Mouse (Mus musculus) lung, postnatal 10 days (tissue): ENCODE data around the gene Dennd4a.
A peak's percentile ranks its signal among the peaks of the same experiment; 100 is the strongest.
"Not testable (repeated sequence)": the region's sequence is repeated elsewhere in the genome, so short reads cannot be mapped to it uniquely, and the experiment has no call there.

Source experiments
- DNase-seq: peaks from one replicate; pipeline ENCODE4 v3.0.0; 2021

The Dennd4a gene

DNA sequence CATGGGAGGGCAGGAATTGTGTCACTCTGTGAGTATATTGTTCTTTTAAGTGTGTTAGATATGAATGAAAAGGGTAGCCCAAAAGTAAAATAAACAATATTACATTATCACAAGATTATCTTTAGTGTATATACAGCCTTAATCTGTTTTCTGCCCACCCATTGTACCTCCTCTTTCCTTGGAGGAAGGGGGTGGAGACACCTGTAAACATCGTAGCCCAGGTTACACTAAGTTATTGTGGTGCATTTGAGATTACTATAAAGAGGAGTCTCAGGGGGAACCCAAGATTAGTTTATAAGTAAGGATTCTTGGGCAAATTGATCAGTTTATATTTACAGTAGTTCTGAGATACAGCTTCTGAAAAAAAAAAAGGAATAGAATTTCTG lies 1.3 kb downstream of the Dennd4a start:
- DNase-seq, result no peak

DNA sequence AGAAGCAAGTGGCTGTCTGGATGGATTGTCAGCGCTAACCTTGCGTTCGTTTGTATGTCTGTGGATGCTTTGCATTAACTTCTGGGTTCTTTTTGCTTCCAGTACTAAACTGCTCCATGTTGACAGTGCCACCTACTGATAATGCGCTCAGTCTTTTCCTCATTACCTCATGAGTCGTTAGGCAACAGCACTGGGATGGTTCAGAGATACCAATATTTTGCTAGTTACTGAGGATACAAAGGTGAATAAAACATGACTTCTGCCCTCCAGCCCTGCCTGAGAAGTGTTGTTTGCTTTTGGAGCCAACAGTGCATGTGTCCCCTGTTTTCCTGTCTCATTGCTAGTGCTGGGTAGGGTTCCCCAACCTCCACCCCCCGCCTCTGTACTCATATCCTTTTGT lies 3.1 kb downstream of the Dennd4a start:
- no peak for DNase-seq

DNA sequence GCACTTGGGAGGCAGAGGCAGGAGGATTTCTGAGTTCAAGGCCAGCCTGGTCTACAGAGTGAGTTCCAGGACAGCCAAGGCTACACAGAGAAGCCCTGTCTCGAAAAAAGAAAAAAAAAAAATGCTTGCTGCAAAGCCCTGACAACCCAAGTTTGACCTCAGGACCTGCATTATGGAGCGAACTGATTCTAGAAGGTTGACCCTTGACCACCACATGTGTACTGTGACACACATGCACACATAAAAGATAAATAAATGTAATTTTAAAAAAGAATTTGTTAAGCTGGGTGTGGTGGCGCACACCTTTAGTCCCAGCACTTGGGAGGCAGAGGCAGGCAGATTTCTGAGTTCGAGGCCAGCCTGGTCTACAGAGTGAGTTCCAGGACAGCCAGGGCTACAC lies 8.5 kb downstream of the Dennd4a start:
- not testable (repeated sequence) for DNase-seq

DNA sequence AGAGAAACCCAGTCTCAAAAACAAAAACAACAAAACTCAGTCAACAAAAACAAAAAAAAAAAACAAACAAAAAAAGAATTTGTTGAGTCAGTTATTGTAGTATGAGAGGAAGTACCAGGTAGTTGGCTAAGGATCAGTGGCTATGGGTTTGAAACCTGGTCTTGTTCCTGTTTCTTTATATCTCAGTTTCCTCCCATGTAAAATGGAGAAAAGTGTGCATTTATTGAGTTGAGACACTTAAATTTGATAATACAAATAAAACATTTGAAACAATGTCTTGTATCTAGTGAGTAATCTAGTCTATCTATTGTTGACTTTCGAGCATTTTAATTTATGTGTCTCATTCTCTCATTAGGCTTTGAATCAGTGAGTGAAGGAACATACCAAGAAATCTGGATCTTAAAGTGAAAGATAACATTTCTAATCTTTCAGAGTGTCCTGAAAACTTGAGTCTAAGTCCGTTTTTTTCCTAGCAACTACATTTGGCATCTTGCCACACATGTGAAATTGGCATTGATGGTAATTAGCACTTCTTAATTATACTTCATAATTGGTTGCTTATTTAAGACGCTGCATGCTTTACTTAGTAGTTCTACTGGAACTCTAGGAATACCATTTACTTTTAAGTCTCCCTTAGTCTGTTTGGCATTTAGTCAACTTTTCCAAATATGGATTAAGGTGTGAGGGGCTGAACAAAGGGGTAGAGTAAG lies 9.1 kb downstream of the Dennd4a start:
- no peak for DNase-seq

DNA sequence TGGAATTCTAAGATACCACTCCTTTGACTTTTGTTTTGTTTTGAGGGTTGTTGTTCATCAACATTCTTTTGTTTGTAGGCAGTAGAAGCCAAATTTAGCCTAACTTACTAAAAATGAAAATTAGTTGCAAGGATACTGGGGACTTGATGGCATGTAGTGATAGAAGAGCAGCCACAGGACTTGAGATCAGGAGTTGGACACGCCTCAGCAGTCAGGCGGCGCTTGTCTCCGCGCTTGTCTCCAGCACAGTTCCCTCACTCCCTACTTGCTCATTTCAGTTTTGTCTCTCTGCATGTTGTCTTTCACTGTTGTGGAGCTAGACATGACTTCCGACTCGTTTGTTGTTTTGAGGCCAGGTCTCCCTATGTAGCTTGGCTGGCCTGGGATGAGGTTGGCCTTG lies 11.1 kb downstream of the Dennd4a start:
- DNase-seq, result no peak

DNA sequence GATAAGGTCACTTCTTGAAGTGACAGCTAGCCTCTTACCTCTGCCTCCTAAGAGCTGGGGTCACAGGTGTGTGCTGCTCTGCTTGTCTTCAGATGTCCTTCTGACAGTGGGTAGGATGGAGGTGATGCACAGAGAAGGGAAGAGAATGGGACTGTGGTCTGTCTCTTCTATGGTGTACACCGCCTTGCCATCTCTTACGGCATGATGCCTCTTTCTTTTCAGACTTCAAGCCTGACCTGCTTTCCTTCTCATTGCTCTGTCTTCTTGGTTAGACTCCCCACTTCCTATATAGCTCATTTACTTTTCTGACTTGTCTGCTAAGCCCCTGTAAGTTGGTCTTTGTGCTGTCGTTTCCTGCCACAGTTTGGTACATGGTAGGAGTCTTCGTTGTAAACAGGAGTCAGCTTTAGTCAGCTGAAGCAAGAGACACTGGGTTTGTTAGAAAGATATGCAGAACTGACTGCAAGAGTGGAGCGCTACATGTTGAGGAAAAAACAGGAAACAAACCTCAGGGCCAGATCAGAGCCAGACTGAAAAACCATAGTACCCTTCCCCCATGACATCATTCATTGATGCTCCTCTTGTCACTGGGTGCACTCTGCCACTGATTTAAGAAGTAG lies 13.4 kb downstream of the Dennd4a start:
- DNase-seq, result no peak

DNA sequence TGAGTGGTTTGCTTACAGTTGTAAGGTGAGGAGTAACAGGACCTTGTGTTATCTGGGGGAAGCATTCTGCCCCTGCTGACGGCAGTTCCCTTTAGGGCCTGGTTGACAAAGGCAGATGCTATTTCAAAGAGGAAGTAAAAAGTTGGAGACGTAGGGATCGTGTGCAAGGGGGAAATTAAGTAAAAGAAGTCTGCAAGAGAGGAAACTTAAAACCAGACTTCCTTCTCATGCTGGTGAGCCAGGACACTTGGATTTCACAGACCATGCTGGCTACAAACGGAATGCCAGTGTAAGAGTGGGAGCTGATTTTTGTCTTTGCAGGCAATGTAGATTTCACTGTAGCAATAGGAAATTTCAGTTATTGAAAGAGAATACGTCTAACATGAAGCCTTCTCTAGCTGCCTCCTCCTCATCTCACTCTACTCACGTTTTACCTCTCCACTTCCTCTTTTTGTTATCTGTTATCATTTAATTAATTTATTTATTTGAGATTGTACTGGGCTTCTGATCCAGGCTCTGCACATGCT lies 19.0 kb downstream of the Dennd4a start:
- no peak for DNase-seq

DNA sequence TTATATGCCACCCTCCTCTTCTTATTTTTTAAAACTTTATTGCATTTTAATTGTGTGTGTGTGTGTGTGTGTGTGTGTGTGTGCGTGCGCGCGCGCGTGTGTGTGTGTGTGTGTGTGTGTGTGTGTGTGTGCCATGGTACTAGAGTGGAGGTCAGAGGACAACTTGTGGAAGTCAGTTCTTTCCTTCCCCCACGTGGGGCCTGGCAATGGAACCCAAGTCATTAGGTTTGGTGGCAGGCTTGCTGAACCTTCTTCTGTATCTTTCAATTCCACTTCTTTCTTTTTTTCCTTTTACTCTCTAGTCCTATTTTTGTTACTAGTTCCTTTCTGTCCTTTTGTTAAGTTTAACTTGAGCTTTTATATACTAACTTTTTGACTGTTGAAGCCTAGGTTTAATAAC lies 19.5 kb downstream of the Dennd4a start:
- no peak for DNase-seq

DNA sequence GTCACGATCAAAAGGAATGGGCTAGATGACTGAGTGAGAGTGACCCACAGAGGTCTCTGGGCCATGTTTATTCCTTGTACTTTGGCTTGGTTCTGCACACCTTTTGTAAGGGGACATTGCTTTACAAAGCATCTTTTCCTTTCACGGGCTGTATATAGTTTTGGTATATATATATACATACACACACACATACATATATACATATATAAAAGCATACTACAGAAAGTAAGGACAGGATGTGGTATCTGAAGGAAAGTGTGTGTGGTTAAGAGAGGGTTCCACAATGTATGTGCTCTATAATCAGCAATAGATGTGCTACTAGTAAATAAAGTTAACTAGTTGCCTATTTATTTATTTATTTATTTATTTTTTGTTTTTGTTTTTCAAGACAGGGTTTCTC lies 20.6 kb downstream of the Dennd4a start:
- no peak for DNase-seq

DNA sequence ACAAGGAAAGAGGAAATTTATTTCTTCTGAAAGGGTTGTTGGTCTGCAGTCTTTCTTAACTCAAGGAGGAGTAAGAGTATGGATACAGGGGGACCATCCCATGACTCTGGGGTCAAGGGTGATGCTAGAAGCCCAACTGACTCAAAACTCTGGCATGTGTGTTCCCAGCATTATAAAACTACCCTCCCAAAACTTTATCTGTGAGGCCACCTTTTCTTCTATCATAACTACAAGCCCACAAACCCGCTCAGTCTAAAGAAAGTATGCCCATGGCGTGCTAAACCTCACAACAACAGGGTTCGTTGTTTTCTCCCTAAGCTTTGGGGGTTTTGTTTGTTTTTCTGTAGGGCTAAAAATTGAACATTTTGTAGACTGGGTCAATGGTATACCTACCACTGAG lies 23.3 kb downstream of the Dennd4a start:
- DNase-seq, result no peak

DNA sequence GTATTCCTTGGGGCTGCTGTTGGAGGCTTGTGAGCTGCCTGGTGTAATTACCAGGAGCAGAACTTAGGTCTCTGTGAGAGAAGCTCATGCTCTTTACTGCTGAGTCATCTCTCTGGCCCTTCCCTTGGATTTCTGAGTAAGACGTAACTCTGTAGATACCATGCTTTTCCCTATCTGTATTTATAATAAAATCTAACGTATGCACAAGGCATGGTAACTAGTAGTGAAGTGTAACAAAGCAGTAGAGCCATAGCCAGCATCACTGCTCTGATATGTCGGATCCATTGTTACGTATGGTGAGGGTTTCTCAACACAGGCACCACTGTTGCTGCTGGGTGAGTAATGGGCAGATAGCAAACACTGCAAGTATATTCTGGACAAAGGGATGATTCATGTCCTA lies 34.2 kb downstream of the Dennd4a start:
- DNase-seq, result no peak

DNA sequence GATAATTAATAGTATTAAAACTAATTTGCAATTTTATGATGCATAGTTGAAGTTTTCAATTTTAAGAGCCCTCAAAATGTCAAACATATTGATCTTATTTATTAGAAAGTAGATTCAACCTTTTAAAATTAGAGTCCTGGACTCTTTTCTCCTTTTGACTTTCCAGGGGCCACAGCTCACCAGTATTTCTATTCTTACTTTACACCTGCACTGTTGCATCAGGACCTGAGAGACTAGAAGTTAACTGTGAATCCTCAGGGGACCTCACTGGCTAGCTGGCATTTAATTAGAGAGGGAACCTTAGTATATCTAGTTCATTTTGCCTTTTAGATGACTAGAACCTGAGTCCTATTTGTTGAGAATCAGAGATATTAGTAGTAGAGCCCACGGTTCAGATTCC lies 38.4 kb downstream of the Dennd4a start:
- no peak for DNase-seq

DNA sequence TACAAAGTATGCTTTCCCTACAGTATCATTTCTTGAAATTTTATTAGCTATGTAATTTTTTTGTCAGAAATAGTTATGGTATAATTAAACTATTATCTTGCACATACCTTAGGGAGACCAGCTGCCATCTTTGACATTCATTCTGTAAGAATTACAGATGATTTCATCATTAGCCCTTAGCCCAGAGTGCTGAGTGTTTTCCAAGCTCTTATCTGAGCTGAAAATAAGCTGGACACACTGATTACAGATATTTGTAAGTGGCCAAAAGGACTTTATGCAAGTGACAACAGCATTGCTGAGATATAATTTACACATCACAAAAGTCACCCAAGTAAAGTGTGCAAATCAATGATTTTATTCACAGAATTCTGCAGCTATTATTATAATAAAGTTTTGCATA lies 48.9 kb downstream of the Dennd4a start:
- DNase-seq, result no peak

DNA sequence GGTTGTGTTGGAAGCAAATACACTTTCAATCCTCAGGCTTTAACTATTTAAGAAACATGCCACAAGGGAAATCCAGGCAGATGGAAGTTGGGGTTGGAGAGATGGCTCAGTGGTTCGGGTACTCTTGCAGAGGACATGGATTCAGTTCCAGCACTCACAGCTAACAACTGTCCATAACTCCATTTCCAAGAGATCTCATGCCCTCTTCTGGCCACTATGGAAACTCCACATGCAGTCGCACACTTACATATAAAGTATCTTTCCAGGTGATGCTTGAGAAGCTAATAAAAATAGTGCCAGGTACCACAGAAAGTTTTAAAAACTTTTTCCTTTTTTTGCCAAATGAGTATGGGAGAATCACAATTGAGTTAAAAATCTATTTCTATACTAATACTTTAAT lies 51.5 kb downstream of the Dennd4a start:
- DNase-seq, result no peak

DNA sequence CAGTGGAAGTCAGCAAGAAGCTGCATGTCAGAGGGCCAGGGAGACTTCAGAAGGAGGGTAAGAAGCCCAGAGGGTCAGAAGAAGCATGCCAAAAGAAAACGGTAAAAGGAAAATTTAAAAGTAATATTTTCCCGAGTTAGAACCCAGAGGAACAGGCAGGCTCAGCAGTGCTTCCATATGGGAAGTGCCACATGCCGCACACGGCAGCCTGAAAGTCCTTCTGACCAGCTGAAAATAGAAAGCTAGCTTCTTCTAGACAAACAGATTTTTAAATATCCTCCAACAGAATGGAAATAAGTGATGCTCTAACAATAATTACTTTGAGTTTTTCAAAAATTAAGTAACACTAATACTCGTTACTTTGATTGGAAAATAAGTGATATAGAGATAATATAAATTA lies 74.9 kb downstream of the Dennd4a start:
- no peak for DNase-seq

DNA sequence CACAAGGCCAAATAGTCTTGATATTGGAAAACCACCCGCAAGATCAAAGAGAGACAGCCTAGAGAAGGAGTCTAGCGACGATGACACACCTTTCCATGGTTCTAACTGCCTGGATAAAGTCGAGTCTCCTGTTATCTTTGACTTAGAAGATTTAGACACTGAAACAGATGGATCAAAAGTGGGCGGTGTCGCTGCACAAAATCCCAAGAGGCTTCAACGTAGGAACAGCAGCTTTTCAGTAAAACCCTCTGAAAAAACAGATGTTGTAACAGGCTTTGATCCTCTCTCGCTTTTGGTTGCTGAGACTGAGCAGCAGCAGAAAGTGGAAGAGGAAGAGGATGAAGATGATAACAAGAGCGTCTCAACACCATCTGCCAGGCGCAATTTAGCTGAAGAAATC lies 85.5 kb downstream of the Dennd4a start:
- no peak for DNase-seq

DNA sequence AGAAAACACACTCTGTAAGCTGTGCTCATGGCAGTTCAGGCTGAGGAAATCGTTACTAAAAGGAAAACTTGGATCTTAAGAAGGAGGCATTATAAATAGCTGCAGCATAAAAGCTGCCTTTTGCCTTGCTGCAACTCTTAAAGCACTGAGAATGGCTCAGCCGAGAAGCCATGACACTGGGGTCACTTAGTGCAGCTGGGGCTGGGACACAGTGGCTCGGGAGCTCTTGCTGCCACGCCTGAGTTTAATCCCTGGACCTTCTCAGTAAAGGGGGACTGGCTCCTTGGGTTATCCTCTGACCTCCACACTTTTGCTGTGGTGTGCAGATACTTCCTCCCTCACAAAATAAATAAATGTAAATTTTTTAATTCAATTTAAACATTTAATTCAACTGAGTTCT lies 91.7 kb downstream of the Dennd4a start:
- no peak for DNase-seq

DNA sequence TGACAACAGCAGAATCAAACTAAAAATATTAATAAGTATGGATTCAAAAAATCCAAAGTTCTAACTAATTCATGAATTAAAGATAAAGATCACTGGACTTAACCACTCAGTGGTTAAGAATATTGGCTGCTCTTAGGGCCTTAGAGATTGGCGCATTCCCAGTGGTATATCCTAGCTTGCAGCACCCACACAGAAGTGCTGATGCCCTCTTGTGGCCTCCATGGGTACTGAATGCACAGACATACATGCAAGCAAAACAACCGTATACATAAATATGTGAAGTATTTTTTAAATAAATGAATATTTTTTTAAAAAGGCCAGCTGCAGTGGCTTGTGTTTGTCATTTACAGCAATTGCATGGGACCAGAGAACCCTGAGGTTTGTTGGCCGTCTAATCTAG lies 92.2 kb downstream of the Dennd4a start:
- peak; percentile 86 for DNase-seq

DNA sequence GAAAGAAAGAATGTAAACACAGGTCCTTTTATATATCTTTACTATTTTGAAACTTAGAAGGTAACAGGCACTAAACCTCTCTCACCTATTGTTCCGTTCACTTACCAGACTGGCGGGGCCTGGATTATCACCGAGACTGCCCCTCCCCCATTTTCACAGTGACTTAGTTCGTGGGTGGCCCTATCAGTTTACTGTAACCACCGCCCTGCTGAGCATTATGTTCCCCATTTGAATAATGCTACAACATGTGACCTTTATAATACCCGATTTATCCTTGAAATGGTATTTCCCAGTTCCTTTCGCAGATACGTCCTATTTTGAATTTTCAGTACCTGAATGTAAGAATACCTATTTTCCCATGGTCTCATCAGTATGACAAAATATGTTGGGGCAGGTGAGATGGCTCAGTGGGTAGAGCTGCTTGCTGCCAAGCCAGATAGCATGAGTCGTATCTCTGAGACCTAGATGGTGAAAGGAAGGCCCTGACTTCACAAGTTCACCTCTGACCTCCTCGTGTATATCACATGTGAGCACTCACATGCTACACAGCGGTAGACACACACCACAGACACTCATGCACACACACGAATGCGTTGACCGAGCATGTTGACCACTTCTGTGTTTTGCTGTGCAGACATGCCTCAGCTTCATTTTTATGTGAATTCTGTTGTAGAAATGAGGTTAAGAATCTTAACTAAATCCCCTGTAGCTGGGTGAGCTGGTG lies 93.9 kb downstream of the Dennd4a start:
- DNase-seq, result no peak

DNA sequence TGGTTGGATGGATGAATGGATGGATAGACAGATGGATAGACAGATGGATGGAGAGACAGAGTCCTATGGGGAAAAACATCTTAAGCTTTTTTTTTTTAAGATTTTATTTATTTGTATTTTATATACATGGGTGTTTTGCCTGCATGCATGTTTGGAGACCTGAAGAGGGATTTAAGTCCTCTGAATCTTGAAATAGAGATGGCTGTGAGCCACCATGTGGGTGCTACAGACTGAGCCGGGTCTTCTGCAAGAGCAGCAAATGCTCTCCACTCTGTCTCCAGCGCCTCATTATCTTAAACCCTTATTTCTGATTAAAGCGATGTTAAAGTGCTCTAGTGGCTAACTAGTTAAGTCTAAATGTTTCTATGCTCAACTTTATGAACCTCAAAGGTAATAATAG lies 96.3 kb downstream of the Dennd4a start:
- DNase-seq, result no peak

DNA sequence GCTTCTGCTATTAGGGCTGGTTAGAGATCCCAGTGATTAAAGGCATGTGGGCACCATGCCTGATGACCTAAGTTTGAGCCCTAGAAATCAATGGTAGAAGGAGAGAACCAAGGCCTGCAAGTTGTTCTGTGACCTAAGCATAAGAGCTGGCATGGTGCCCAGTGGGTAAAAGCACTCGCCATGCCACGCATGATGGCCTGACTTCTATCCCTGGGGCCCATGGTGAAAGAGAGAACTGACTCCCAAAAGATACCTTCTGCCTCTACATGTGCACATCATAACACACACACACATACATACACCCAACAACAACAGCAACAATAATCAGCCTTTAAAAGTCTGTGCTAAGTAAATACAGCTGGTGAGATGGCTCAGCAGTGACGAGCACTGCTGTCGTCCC lies 102.3 kb downstream of the Dennd4a start:
- no peak for DNase-seq

DNA sequence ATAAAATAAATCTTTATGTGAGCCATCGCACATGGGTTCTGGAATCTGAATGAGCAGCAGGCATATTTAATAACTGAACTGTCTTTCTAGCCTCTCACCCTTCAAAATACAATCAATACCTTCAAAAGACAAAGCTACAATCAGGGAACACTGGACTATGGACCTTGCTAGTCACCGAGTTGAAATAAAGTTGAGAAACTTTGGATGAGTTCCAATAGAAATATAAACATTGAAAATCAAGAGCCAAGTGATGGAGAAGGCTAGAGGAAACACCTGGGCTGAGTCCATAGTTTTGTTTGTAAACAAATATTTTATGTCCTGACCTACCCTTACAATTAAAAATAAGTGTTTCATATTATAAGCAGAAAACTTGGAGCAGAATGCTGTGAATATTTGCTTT lies 102.8 kb downstream of the Dennd4a start:
- no peak for DNase-seq

DNA sequence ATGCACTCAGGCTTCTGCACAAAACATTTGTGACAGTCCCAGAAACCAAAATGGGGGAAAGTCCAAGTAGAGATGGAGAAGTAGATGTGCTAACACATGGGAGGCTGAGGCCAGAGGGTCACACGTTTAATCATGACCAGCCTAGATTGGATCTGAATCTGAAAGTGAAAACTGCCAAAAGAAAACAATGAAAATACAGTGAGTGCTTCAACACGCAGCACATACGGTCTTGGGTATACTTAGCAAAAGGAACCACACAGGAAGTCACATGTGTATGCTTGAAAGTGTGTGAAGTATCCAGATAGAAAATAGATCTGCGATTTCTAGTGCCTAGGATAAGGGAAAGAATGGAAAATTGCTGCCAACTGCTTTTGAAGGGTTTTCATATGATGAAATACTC lies 103.5 kb downstream of the Dennd4a start:
- no peak for DNase-seq

DNA sequence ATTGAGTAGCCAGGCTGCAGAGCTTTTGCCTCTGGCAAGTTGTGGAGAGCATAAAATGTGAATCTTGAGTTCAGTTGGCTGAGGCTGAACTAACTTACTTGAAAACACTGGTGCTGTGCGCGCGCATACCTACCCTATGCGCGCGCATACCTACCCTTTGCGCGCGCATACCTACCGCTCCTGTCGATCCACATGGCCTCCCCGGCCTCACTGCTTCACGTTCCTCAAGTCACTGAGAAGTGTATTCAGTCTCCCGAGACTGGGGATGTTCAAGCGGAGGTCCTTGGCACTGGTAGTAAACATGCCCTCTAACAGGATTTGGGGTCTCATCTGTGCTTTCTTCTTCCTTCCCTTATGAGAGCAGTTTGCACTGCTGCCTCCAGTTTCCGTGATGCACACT lies 107.4 kb downstream of the Dennd4a start:
- peak; percentile 22 for DNase-seq
